Mouse (Mus musculus) lung, postnatal 14 days (tissue): ENCODE results near the gene Krtap20-2.
"Not testable (repeated sequence)": the region's sequence is repeated elsewhere in the genome, so short reads cannot be mapped to it uniquely, and the experiment has no call there.

Experiments used
- DNase-seq: peaks from one replicate; pipeline ENCODE4 v3.0.0; 2021

The Krtap20-2 gene

DNA sequence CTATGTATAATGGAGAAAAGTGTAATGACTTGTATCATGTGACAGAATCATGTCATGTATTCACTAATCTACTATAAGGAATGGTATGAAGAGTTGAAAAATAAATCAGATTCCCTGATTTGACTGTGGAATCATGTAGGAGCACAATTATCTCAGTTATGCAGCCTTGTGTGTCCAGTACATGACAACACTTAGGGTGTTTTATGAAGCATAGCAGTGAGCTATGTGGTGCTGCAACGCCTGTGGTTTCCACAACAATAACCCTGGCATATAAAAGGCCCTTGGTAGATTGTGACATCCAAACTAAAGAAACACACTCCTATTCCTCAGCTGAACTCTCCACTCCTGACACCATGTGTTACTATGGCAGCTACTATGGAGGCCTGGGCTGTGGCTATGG lies at the start of gene Krtap20-2:
Gene Krtap20-2 (plus strand): TSS at position 301 of the 400 bp plus-strand sequence.
- no peak for DNase-seq

- DNase-seq: no peak
Observed at GRCm38 (mm10) chr16:89157652-89158051, 48.0 kb upstream of the Krtap20-2 start, which contains the start of gene Gm9789. Gene Gm9789, plus strand, starts transcription at chr16:89157952.

DNA sequence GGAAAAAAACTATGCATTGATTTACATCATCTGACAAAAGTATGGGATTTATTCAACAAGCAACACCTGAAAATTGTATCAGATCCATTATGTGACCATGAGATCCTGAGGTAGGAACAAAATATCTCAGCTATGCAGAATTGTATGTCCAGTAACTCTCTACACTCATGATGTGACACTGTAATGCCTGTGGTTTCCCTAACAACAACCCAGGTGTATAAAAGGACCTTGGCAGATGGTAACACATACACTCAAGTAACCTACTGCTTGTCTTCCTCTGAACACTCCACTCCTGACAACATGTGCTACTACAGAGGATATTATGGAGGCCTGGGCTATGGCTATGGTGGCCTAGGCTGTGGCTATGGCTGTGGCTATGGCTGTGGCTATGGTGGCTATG lies 36.5 kb upstream of the Krtap20-2 start, which contains the start of gene Gm7735:
Gene Gm7735 (plus strand): TSS at position 301 of the 400 bp plus-strand sequence.
- DNase-seq: not testable (repeated sequence)

DNA sequence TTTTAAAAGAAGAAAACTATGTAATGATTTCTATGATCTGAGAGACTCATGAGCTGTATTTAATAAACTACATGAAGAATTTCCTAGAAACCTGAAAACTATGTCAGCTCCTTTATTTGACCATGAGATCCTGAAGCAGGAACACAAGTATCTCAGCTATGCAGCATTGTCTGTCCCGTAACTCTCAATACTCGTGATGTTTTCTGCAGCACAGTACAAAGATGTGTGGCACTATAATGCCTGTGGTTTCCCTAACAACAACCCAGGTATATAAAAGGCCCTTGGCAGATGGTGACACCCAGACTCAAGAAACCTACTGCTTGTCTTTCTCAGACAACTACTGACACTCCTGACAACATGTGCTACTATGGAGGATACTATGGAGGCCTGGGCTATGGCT lies 31.2 kb upstream of the Krtap20-2 start, which contains the start of gene 1110057P08Rik:
Gene 1110057P08Rik (plus strand): TSS at position 301 of the 400 bp plus-strand sequence.
- no peak for DNase-seq

DNA sequence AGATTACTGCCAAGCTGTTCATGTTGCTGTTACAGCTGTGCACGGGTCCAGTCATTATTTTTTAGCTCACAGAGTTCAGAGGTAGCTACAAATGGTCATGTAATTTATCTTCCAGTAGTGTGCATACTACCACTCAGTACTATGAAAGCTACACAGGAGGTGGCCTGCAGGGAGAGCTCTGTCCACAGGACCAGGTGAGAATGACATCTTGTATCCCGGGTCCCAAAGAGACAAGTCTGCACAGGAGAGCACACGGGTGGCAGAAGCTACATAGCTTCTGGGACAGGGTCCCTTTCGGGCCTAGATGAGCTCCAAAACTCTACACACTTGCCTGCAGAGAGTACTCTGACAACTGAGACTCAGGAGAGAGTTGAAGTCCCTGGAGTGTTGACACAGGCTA lies 17.0 kb upstream of the Krtap20-2 start:
- no peak for DNase-seq
